Mouse (Mus musculus) right cerebral cortex, postnatal 10 days (tissue): ENCODE measurements around the gene Ubl3.

Experiments
- DNase-seq, 2 experiments: peaks; one replicate each; pipeline ENCODE4 v3.0.0; 2021; ENCODE audit warnings: low spot score in 2 of 2

The Ubl3 gene

GRCm38 (mm10) chr5:148486202-148486601 is 66.4 kb downstream of the Ubl3 start:
- no peak for DNase-seq

GRCm38 (mm10) chr5:148481745-148482144 is 70.8 kb downstream of the Ubl3 start:
- no peak for DNase-seq

GRCm38 (mm10) chr5:148474346-148474745 is 78.2 kb downstream of the Ubl3 start:
- no peak for DNase-seq

GRCm38 (mm10) chr5:148468626-148469441 is 83.8 kb downstream of the Ubl3 start:
- DNase-seq: no peak

- no peak for DNase-seq
Observed at GRCm38 (mm10) chr5:148466933-148467607, 85.5 kb downstream of the Ubl3 start.

- no peak for DNase-seq
Observed at GRCm38 (mm10) chr5:148466116-148466515, 86.5 kb downstream of the Ubl3 start.

GRCm38 (mm10) chr5:148465091-148465490 is 87.5 kb downstream of the Ubl3 start:
- no peak for DNase-seq

- no peak for DNase-seq
Observed at GRCm38 (mm10) chr5:148464489-148464888, 88.1 kb downstream of the Ubl3 start.

- no peak for DNase-seq
Observed at GRCm38 (mm10) chr5:148463783-148464294, 88.8 kb downstream of the Ubl3 start.
